ENCODE assay signal across 8 mouse cellular contexts in the genomic region with DNA sequence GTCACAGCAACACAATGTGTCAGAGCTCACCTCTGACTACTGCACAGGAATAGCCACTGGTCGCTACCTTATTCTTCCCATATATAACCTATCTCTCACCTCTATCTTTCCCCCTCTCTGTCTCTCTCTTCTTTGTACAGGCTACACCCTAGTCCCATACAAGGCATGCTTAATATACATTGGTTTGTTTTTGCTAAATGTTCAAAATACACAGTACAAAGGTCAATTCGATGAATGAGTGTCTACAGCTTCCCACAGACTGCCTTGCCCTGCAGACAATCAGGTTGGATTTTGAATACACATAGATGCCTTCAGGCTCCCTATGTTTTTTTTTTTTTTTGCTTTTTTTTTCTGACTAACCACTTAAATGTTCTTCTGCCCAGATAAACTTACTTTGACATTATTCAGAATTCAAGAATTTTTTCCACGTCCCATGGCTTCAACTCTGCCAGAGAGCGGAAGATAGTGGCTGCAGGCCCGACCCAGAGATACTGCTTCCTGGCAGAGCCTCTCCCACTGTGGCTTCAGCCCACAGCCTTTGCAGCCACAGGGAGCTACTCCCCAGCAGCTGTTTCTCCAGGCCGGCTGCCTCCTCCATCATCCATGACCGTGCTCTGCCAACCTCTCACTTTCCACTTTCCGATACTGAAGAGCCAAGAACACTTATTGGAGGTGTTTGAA.
DNase-seq lines count a peak whose midpoint lies in the region; ATAC-seq and TF ChIP-seq lines count a peak whose summit lies in the region.
"Had no signal": no experiment of that assay in that cellular context is flagged by ENCODE, and none has a peak within 500 bp of the region (broad histone marks: within the 10 kb centered on the region; RNA-seq: fewer than 3 reads in every experiment).

No protein-coding gene starts in this region.

- peak; percentile 19 for DNase-seq in hindbrain, postnatal 0 days (ENCODE audit: low spot score)
- no peak for DNase-seq in hindbrain, embryonic 14.5 days (ENCODE audit: low spot score)
- peak; percentile 46 for DNase-seq in brain, adult 2 months (ENCODE audit: low read depth, low spot score)
- peak; percentile 46 to 61 for DNase-seq in heart, adult 2 months
- no peak for DNase-seq in ovary, postnatal 14 days (ENCODE audit: low spot score)
- DNase-seq in c-Kit-positive CD71-positive TER-119-positive erythroid progenitor cells, embryonic 14.5 days (ENCODE audit: low spot score) = no peak
- DNase-seq: right cerebral cortex, postnatal 14 days had no signal

- H3K4me1 ChIP-seq in hindbrain, postnatal 0 days (ENCODE audit: insufficient read depth, low read length) = no peaks in the 10 kb centered on the region
- H3K4me1 ChIP-seq in hindbrain, embryonic 14.5 days (replicated peaks; ENCODE audit: control insufficient read depth, insufficient read depth, low read length) = no peaks in the 10 kb centered on the region
- no peaks in the 10 kb centered on the region for H3K4me1 ChIP-seq in heart, adult 2 months (ENCODE audit: control insufficient read depth, insufficient read depth, low read length)
- H3K4me1 ChIP-seq in intestine, postnatal 0 days (replicated peaks; ENCODE audit: control insufficient read depth, insufficient read depth, low read length) = no peaks in the 10 kb centered on the region

- no peak overlapping the region for H3K4me3 ChIP-seq in hindbrain, postnatal 0 days (ENCODE audit: low read length)
- H3K4me3 ChIP-seq in hindbrain, embryonic 14.5 days (replicated peaks; ENCODE audit: low read length) = no peak overlapping the region
- no peak overlapping the region for H3K4me3 ChIP-seq in heart, adult 2 months
- H3K4me3 ChIP-seq in intestine, postnatal 0 days (ENCODE audit: low read depth, low read length) = no peak overlapping the region

- TF ChIP-seq EP300 in heart, adult 2 months (IDR thresholded peaks at IDR 0.05; ENCODE audit: insufficient read depth, low read depth, low read length) = no peak

- no peak for TF ChIP-seq CTCF in hindbrain, postnatal 0 days (IDR thresholded peaks at IDR 0.05; ENCODE audit: low read depth)
- TF ChIP-seq CTCF in heart, adult 2 months (IDR thresholded peaks at IDR 0.05) = no peak
- TF ChIP-seq CTCF in intestine, postnatal 0 days (IDR thresholded peaks at IDR 0.05; ENCODE audit: low read depth) = no peak

- 74% methylated on average over 8 of the region's 8 CpGs for WGBS in hindbrain, postnatal 0 days
- 86% methylated on average over 8 of the region's 8 CpGs for WGBS in hindbrain, embryonic 14.5 days
- WGBS in heart, adult 2 months = 48% methylated on average over 8 of the region's 8 CpGs
- WGBS in intestine, postnatal 0 days = 62% methylated on average over 8 of the region's 8 CpGs

- no peak for ATAC-seq in hindbrain, postnatal 0 days
- no peak for ATAC-seq in hindbrain, embryonic 14.5 days (ENCODE audit: low FRiP score)
- ATAC-seq in intestine, postnatal 0 days = peak; percentile 47

- H3K9me3 ChIP-seq in hindbrain, postnatal 0 days (ENCODE audit: low read length) = no peaks in the 10 kb centered on the region
- H3K9me3 ChIP-seq in hindbrain, embryonic 14.5 days (ENCODE audit: control insufficient read depth, low read length) = no peaks in the 10 kb centered on the region
- H3K9me3 ChIP-seq in intestine, postnatal 0 days (ENCODE audit: control insufficient read depth) = no peaks in the 10 kb centered on the region

- H3K4me2 ChIP-seq in hindbrain, postnatal 0 days (ENCODE audit: low read depth, low read length) = no peak overlapping the region
- H3K4me2 ChIP-seq in hindbrain, embryonic 14.5 days (replicated peaks) = no peak overlapping the region
- no peak overlapping the region for H3K4me2 ChIP-seq in intestine, postnatal 0 days (replicated peaks; ENCODE audit: low read depth)

- TF ChIP-seq POLR2A in heart, adult 2 months (IDR thresholded peaks at IDR 0.05; ENCODE audit: insufficient read depth, low read depth, low read length) = no peak

- no peak overlapping the region for H3K27ac ChIP-seq in hindbrain, postnatal 0 days
- no peak overlapping the region for H3K27ac ChIP-seq in hindbrain, embryonic 14.5 days
- H3K27ac ChIP-seq in heart, adult 2 months = no peak overlapping the region
- no peak overlapping the region for H3K27ac ChIP-seq in intestine, postnatal 0 days (ENCODE audit: low read depth, low read length)

- H3K79me2 ChIP-seq in heart, adult 2 months (replicated peaks; ENCODE audit: control insufficient read depth, insufficient read depth, low read length) = no peaks in the 10 kb centered on the region

- no peaks in the 10 kb centered on the region for H3K36me3 ChIP-seq in hindbrain, postnatal 0 days (ENCODE audit: insufficient read depth, low read length)
- no peaks in the 10 kb centered on the region for H3K36me3 ChIP-seq in hindbrain, embryonic 14.5 days (replicated peaks; ENCODE audit: control insufficient read depth, insufficient read depth)
- H3K36me3 ChIP-seq in heart, adult 2 months (ENCODE audit: control insufficient read depth, insufficient read depth, low read length) = no peaks in the 10 kb centered on the region
- H3K36me3 ChIP-seq in intestine, postnatal 0 days (ENCODE audit: control insufficient read depth, insufficient read depth) = no peaks in the 10 kb centered on the region

- H3K9ac ChIP-seq in hindbrain, postnatal 0 days (replicated peaks; ENCODE audit: low read length) = no peak overlapping the region
- H3K9ac ChIP-seq in hindbrain, embryonic 14.5 days = no peak overlapping the region
- H3K9ac ChIP-seq in heart, adult 2 months (ENCODE audit: low read depth, low read length) = no peak overlapping the region
- no peak overlapping the region for H3K9ac ChIP-seq in intestine, postnatal 0 days (ENCODE audit: low read depth, low read length)

- H3K27me3 ChIP-seq in hindbrain, postnatal 0 days (ENCODE audit: insufficient read depth, low read length) = no peaks in the 10 kb centered on the region
- no peaks in the 10 kb centered on the region for H3K27me3 ChIP-seq in hindbrain, embryonic 14.5 days (ENCODE audit: control insufficient read depth, insufficient read depth, low read length)
- no peaks in the 10 kb centered on the region for H3K27me3 ChIP-seq in heart, adult 2 months (ENCODE audit: control insufficient read depth, insufficient read depth, low read length)
- H3K27me3 ChIP-seq in intestine, postnatal 0 days (replicated peaks; ENCODE audit: control insufficient read depth, insufficient read depth, low read length) = no peaks in the 10 kb centered on the region

- intact Hi-C loops in heart, adult 2 months (cut with DNase I) = no loop called here

Comparison
In these comparisons a context has a peak if more than half of its experiments do, and no peak if none do; other contexts are left out.
1. DNase-seq: peak in hindbrain, postnatal 0 days (single experiment), brain, adult 2 months (single experiment) and heart, adult 2 months (2 of 2); none in hindbrain, embryonic 14.5 days (single experiment), ovary, postnatal 14 days (single experiment) and c-Kit-positive CD71-positive TER-119-positive erythroid progenitor cells, embryonic 14.5 days (single experiment).